Mouse (Mus musculus): ENCODE results near the gene Cers6. TPM values are rescaled to one million over a fixed set of nuclear protein-coding genes. Genes with fewer than 3 reads are reported as not detected.

Cers6 gene
- polyA plus RNA-seq, 1 experiment: 3.5 TPM

GRCm38 (mm10) chr2:69137406-69138084 is 276.3 kb downstream of the Cers6 start:
- no peak for DNase-seq (ENCODE audit: low read depth in 1 of 2, low spot score in 2 of 2)
- 83% methylated on average over 10 of the region's 10 CpGs for WGBS
- H3K4me1 ChIP-seq (ENCODE audit: control insufficient read depth, insufficient read depth, insufficient read length): no peaks in the 10 kb centered on the region
- no peaks in the 10 kb centered on the region for H3K36me3 ChIP-seq (ENCODE audit: control insufficient read depth, insufficient read depth, low read length)
- TF ChIP-seq POLR2A (IDR thresholded peaks at IDR 0.05; ENCODE audit: low read depth, low read length): no peak
- no peak for TF ChIP-seq CTCF (IDR thresholded peaks at IDR 0.05; ENCODE audit: extremely low read depth, insufficient read depth, insufficient read length, insufficient replicate concordance)
- no peaks in the 10 kb centered on the region for H3K27me3 ChIP-seq (ENCODE audit: control insufficient read depth, insufficient read depth, low read length)
- H3K27ac ChIP-seq (ENCODE audit: insufficient read depth, low read length): no peak overlapping the region
- H3K4me3 ChIP-seq (ENCODE audit: extremely low read depth, insufficient read depth, insufficient read length): no peak overlapping the region

GRCm38 (mm10) chr2:69138759-69139158 is 277.5 kb downstream of the Cers6 start:
- H3K36me3 ChIP-seq (ENCODE audit: control insufficient read depth, insufficient read depth, low read length): no peaks in the 10 kb centered on the region
- no peak overlapping the region for H3K27ac ChIP-seq (ENCODE audit: insufficient read depth, low read length)
- H3K4me3 ChIP-seq (ENCODE audit: extremely low read depth, insufficient read depth, insufficient read length): no peak overlapping the region
- TF ChIP-seq POLR2A (IDR thresholded peaks at IDR 0.05; ENCODE audit: low read depth, low read length) (no peak), CTCF (IDR thresholded peaks at IDR 0.05; ENCODE audit: extremely low read depth, insufficient read depth, insufficient read length, insufficient replicate concordance) (no peak)
- no peak for DNase-seq (ENCODE audit: low read depth in 1 of 2, low spot score in 2 of 2)
- WGBS: 76% methylated on average over 4 of the region's 4 CpGs
- no peaks in the 10 kb centered on the region for H3K27me3 ChIP-seq (ENCODE audit: control insufficient read depth, insufficient read depth, low read length)
- H3K4me1 ChIP-seq (ENCODE audit: control insufficient read depth, insufficient read depth, insufficient read length): no peaks in the 10 kb centered on the region

GRCm38 (mm10) chr2:69140215-69140614 is 279.0 kb downstream of the Cers6 start:
- no peak for DNase-seq (ENCODE audit: low read depth in 1 of 2, low spot score in 2 of 2)
- no peaks in the 10 kb centered on the region for H3K36me3 ChIP-seq (ENCODE audit: control insufficient read depth, insufficient read depth, low read length)
- no peaks in the 10 kb centered on the region for H3K27me3 ChIP-seq (ENCODE audit: control insufficient read depth, insufficient read depth, low read length)
- no peak overlapping the region for H3K4me3 ChIP-seq (ENCODE audit: extremely low read depth, insufficient read depth, insufficient read length)
- no peak for TF ChIP-seq CTCF (IDR thresholded peaks at IDR 0.05; ENCODE audit: extremely low read depth, insufficient read depth, insufficient read length, insufficient replicate concordance)
- no peak for TF ChIP-seq POLR2A (IDR thresholded peaks at IDR 0.05; ENCODE audit: low read depth, low read length)
- 65% methylated on average over 2 of the region's 2 CpGs for WGBS
- H3K4me1 ChIP-seq (ENCODE audit: control insufficient read depth, insufficient read depth, insufficient read length): no peaks in the 10 kb centered on the region
- no peak overlapping the region for H3K27ac ChIP-seq (ENCODE audit: insufficient read depth, low read length)

- Histone ChIP-seq H3K4me3 (ENCODE audit: extremely low read depth, insufficient read depth, insufficient read length) (no peak overlapping the region), H3K27ac (ENCODE audit: insufficient read depth, low read length) (no peak overlapping the region), H3K36me3 (ENCODE audit: control insufficient read depth, insufficient read depth, low read length) (no peaks in the 10 kb centered on the region), H3K27me3 (ENCODE audit: control insufficient read depth, insufficient read depth, low read length) (no peaks in the 10 kb centered on the region), H3K4me1 (ENCODE audit: control insufficient read depth, insufficient read depth, insufficient read length) (no peaks in the 10 kb centered on the region)
- TF ChIP-seq CTCF (IDR thresholded peaks at IDR 0.05; ENCODE audit: extremely low read depth, insufficient read depth, insufficient read length, insufficient replicate concordance) (no peak), POLR2A (IDR thresholded peaks at IDR 0.05; ENCODE audit: low read depth, low read length) (no peak)
- 79% methylated on average over 4 of the region's 4 CpGs for WGBS
- DNase-seq (ENCODE audit: low read depth in 1 of 2, low spot score in 2 of 2): no peak
Observed at GRCm38 (mm10) chr2:69140816-69141215, 279.6 kb downstream of the Cers6 start.

GRCm38 (mm10) chr2:69148691-69149090 is 287.4 kb downstream of the Cers6 start:
- no peak for TF ChIP-seq POLR2A (IDR thresholded peaks at IDR 0.05; ENCODE audit: low read depth, low read length)
- TF ChIP-seq CTCF (IDR thresholded peaks at IDR 0.05; ENCODE audit: extremely low read depth, insufficient read depth, insufficient read length, insufficient replicate concordance): no peak
- 85% methylated on average over 3 of the region's 3 CpGs for WGBS
- no peaks in the 10 kb centered on the region for H3K36me3 ChIP-seq (ENCODE audit: control insufficient read depth, insufficient read depth, low read length)

GRCm38 (mm10) chr2:69149154-69149553 is 287.9 kb downstream of the Cers6 start:
- H3K27me3 ChIP-seq (ENCODE audit: control insufficient read depth, insufficient read depth, low read length): no peaks in the 10 kb centered on the region
- H3K4me3 ChIP-seq (ENCODE audit: extremely low read depth, insufficient read depth, insufficient read length): no peak overlapping the region
- no peak overlapping the region for H3K27ac ChIP-seq (ENCODE audit: insufficient read depth, low read length)
- no peak for DNase-seq (ENCODE audit: low read depth in 1 of 2, low spot score in 2 of 2)
- no peaks in the 10 kb centered on the region for H3K4me1 ChIP-seq (ENCODE audit: control insufficient read depth, insufficient read depth, insufficient read length)
- no peaks in the 10 kb centered on the region for H3K36me3 ChIP-seq (ENCODE audit: control insufficient read depth, insufficient read depth, low read length)
- TF ChIP-seq POLR2A (IDR thresholded peaks at IDR 0.05; ENCODE audit: low read depth, low read length) (no peak), CTCF (IDR thresholded peaks at IDR 0.05; ENCODE audit: extremely low read depth, insufficient read depth, insufficient read length, insufficient replicate concordance) (no peak)
- whole genome bisulfite sequencing: 78% methylated on average over 10 of the region's 10 CpGs

More at GRCm38 (mm10) chr2:69148691-69149090, 287.4 kb downstream of the Cers6 start:
- no peak for DNase-seq (ENCODE audit: low read depth in 1 of 2, low spot score in 2 of 2)
- Histone ChIP-seq H3K27ac (ENCODE audit: insufficient read depth, low read length) (no peak overlapping the region), H3K27me3 (ENCODE audit: control insufficient read depth, insufficient read depth, low read length) (no peaks in the 10 kb centered on the region), H3K4me3 (ENCODE audit: extremely low read depth, insufficient read depth, insufficient read length) (no peak overlapping the region), H3K4me1 (ENCODE audit: control insufficient read depth, insufficient read depth, insufficient read length) (no peaks in the 10 kb centered on the region)

- TF ChIP-seq POLR2A (IDR thresholded peaks at IDR 0.05; ENCODE audit: low read depth, low read length): no peak
- TF ChIP-seq CTCF (IDR thresholded peaks at IDR 0.05; ENCODE audit: extremely low read depth, insufficient read depth, insufficient read length, insufficient replicate concordance): no peak
- no peak for DNase-seq (ENCODE audit: low read depth in 1 of 2, low spot score in 2 of 2)
- no peaks in the 10 kb centered on the region for H3K27me3 ChIP-seq (ENCODE audit: control insufficient read depth, insufficient read depth, low read length)
- no peak overlapping the region for H3K4me3 ChIP-seq (ENCODE audit: extremely low read depth, insufficient read depth, insufficient read length)
- H3K36me3 ChIP-seq (ENCODE audit: control insufficient read depth, insufficient read depth, low read length): no peaks in the 10 kb centered on the region
- no peaks in the 10 kb centered on the region for H3K4me1 ChIP-seq (ENCODE audit: control insufficient read depth, insufficient read depth, insufficient read length)
- no peak overlapping the region for H3K27ac ChIP-seq (ENCODE audit: insufficient read depth, low read length)
- WGBS: 89% methylated on average over 5 of the region's 5 CpGs
Observed at GRCm38 (mm10) chr2:69150841-69151240, 289.6 kb downstream of the Cers6 start.
